Mouse (Mus musculus): ENCODE data around the gene Kirrel.

Kirrel gene

DNA sequence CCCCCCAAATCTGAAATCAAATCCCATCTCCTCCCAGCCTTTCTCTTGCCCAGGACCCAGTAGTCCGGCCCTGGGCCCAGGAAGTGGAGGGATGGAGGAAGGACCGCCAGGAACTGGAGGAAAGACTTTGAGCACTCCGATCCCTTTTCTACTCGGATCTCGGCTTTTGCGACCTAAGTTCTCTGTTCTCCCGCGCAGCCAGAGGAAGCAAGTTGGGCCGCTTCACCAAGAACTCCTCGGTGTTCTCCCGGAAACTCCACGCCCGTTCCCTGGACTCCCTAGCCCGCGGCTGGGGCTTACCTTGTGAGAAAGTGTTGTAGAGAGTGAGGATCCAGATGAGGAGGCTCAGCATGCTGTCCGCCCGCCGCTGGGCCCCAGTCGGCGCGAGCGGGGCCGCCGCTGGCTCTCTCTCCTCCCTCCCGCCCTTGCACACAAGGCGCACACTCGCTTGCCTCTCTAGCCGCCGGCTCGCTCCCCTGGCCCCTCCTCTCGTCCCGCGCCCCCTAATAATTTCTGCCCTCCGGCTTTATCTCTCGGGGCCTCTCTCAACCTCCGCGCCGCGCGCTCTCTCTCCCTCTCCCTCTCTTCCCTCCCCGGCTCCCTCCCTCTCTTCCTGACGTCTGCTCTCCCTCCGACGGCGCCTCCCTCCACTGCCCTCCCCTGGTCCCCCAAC lies at the start of gene Kirrel:
Kirrel (minus strand) TSS at position 652 of the 673 bp plus-strand sequence.
- peak; percentile 81 for DNase-seq (ENCODE audit: low spot score)

DNA sequence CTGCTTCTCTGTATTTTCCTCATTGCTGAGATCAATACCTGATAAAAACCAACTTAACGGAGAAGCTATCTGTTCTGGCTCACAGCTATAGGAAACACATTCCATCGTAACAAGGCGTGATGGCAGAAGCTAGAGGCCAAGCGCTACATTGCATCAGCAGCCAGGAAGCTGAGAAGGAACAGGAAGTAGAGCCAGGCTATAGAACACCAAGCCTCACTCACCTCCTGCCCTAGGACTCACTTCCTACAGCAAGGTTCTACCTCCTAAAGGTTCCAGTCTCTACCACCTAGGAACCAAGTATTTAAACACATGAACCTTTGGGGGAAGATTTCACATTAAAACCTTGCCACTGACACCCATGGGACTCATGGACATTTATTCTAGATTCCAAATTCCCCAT lies 49.1 kb upstream of the Kirrel start:
- no peak for DNase-seq (ENCODE audit: low spot score)

DNA sequence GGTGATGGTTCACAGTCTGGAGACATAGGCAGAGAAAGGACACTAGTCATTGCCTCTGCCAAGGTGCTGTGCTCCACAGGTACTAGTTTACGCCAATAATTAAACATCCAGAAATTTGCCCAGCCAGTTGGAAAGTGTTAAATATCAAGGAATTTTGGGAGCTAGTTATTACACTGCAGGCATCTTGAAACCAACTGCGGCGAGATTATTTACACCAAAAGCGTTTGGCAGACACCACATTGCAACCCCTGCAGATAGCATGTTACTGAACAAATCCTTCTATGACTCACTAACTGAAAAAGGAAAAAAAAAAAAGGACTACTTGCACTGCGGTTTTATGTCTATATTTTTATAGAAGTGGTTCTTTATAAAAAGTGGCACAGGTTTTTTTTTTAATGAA lies 47.8 kb upstream of the Kirrel start:
- DNase-seq (ENCODE audit: low spot score): no peak

DNA sequence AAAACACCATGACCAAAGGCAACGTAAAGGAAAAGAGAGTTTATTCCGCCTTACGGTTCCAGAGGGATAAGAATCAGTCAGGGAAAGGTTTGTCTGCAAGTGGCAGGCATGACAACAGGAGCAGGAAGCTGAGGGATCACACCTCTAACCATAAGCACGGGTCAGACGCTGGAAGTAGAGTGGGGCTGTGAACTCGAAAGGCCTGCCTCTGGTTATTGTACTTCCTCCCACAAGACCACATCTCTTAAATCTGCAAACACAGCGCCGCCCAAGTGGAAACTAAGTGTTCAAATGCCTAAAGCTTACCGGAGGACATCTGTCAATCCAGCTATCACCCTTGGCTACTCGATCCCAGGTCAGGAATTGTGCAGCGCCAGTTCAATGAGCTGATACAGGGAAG lies 40.6 kb upstream of the Kirrel start:
- DNase-seq (ENCODE audit: low spot score): no peak

DNA sequence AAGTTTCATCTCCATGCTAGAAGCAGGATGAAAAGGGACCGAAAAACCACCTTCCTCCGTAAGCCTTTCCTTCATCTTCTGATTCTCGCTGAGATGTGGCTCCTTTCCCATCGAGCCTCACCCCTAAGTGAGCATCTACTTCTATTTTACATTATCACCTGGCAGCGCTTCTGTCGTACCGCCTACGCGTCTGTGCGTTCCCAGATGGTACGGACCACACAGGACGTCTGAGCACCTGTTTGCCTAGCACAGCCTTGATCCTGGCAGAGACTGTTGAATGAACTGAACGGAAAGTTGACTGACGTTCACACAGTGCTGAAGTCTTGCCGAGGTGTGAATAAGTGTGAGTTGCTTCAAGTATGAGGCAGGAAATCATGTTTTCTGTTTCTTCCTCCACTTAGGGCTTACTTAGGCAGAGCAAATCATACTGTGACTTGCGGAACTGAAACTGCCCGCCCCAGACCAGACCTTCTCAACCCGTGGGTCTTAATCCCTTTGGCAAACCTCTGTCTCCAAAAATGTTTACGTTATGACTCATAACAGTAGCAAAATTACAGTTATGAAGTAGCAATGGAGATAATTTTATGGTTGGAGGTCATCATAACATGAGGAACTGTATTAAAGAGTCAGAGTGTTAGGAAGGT lies 39.8 kb upstream of the Kirrel start:
- no peak for DNase-seq (ENCODE audit: low spot score)

DNA sequence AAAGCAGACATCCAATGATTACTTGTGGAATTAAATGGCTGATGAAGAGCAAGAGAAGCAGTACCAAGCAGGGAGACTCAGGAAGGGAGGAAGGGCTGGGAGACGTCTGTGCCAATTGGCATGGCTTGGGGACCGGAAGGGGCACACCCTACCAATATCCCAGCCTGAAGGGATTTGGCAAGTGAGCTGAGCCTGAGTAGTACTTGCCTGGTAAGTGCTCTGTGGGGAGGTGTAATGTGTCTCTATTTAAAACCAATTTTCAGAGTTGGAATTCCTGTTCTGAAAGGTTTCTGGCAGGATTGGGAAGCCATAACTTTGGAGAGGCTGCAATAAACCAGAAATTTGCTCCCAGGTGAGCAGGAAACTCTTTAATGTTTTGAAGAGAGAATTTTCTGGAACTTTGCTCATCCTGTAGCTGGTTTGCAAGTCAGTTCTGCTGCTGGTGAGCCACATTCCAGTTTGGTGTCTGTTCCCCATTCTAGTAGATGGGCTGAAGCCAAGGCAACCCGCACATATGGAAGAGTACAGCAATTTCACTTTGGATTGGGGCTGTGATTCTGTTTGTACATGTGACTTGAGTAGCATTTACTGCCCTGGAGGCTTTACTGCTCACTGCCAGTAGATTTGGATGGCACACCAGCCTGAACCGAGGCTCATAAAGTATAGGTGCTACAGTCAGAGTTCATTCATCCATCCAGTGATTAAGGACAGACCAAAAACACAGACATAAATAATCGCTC lies 32.0 kb upstream of the Kirrel start:
- DNase-seq (ENCODE audit: low spot score): no peak

DNA sequence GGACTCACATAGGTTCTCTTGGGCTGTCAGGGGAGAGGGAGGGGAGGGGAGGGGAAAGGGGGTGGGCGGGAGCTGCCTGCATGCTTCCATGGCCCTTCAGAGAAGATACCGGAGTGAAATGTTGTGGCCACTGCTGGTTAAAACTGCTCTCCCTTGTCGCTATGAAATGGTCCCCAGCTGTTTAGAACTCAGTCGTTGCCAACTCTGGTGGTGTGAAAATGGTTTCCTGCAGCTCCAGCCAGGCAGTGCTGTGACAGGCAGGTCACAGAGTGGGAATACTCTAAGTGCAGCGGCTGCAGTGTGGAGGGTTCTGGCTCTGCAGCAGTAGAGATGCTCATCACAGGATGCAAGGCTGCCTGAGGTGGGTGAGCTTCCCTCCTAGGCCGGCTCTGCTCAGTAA lies 22.1 kb upstream of the Kirrel start:
- DNase-seq (ENCODE audit: low spot score): no peak

DNA sequence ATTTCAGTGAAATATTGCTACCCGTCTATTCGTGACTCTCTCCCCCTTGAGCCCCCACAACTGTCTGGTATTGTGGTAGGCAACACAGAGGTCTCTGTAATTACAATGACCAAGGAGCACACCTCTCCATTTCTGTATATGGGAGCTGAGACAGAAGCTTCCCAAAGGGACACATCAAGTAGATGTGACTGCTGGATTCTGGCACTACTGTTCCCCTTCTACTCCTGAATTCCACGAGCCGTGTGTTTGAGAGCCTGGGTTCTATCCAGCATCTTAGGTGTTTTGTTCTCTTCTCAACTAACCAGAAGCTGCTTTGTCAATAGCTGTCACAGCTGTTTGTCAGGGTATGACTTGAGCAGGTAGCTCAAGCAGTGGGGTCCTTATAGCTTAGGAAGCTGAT lies 20.5 kb upstream of the Kirrel start:
- no peak for DNase-seq (ENCODE audit: low spot score)

DNA sequence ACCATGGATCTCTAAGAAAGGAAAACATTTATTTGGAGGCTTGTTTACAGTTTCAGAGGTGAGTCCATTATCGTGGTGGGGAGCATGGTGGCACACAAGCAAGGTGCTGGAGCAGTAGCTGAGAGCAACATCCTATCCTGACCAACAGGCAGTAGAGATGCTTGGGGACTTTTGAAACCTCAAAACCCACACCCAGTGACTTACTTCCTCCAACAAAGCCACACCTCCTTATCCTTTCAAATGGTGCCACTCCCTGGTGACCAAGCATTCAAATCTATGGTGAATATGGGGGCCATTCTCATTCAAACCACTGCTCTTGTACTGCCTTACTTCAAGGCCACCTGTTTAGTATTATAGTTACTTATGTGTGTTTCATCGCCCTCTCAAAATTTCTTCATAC lies 20.0 kb upstream of the Kirrel start:
- no peak for DNase-seq (ENCODE audit: low spot score)

DNA sequence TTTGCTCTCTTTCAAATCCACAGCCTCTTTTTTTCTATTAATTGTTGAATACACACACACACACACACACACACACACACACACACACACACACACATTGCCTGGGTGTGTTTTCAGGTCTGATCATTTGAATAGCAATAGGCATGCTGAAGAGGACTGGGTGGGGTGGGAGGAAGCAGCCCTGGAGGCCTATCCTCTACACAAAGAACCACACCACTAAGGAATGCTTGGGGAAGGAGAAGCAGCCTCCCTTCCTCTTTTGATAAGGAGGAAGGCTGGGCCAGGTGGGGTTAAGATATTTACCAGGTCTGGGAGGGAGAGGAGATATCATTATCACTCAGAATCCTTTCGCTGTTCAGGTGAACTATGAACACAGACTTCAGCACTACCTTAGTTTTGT lies 19.2 kb upstream of the Kirrel start:
- DNase-seq (ENCODE audit: low spot score): no peak

DNA sequence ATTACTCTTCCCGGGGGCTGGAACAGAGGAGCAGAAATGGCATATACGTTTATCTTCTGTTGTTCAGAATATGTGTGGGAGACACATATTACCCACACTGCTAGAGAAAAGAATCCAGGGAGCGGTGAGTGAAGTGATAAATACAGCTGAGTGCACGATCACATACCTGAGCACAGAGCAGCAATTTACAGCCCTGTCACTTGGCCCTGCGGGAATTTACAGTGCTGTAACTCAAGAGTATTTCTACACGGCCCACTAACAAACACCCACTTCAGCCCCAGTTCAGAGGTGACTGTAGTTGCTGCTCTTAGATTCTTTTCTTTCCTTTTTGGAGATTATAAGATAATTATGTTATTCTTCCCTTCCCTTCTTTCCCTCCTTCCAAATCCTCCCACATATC lies 18.8 kb upstream of the Kirrel start:
- DNase-seq (ENCODE audit: low spot score): no peak

DNA sequence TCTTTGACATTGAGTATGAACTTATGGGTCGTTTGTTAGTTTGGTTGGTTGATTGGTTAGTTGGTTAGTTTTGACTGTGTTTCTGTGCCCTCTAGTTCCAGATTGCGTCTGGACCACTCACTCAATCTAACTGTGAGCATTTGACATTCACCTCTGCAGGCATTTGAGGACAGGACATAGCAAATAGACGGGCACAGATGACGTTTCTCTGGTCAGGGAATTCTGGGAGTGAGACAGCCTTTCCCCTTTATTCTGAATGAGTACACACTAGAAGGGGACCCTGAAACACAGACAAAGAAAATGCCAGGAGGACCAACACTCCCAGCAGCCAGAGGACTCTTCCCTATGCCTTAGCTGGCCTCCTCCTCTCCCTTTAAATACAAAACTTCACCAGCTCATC lies 2.1 kb upstream of the Kirrel start:
- no peak for DNase-seq (ENCODE audit: low spot score)

DNA sequence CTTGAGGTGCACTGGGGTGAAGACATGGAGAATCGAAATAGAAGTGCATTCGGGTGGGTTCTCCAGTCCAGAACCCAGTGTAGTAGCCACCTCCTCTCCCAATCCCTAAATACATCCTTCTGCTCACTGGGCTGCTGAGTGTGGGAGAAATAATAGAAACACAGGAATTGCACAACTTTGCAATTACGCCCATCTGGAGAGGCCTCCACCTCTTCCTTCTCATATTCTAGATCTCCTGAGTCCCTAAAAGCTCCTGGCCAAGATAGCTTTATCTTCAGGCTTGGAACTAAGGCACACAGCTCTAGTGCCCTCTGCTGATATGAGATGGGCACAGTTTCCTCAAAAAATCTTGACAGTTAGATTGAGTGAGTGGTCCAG lies 880 bp upstream of the Kirrel start:
- no peak for DNase-seq (ENCODE audit: low spot score)

DNA sequence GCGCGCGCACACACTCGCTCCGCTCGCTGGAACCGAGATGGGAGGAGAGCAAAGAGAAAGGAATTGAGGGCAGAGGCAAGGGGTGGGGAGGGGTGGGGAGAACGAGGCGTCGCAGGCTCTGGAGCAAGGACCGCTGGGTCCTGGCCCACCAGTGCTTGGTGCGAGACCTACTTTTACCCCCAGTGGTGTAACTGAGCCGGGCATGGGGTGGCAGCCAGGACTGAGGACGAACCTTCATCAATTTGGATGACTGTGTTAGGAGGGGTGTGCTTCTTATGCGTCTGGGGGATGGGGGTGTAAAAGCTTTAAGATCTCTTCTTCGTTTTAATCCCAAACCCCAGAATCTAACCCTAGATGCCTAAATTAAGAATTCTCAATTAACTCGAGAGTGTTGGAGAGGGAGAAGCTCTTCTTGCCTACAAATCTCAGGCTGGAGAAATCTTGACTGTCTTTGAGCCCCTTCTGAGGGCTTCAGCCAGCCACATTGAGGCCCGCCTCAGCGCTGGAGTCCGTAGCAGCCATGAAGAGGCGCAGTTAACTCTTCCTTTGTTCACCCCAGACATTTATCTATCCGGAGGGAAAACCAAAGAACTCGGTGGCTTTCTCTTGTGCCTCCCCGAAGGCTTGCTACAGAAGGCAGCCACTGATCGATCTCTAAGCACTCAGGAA lies 356 bp upstream of the Kirrel start:
- DNase-seq (ENCODE audit: low spot score): no peak

DNA sequence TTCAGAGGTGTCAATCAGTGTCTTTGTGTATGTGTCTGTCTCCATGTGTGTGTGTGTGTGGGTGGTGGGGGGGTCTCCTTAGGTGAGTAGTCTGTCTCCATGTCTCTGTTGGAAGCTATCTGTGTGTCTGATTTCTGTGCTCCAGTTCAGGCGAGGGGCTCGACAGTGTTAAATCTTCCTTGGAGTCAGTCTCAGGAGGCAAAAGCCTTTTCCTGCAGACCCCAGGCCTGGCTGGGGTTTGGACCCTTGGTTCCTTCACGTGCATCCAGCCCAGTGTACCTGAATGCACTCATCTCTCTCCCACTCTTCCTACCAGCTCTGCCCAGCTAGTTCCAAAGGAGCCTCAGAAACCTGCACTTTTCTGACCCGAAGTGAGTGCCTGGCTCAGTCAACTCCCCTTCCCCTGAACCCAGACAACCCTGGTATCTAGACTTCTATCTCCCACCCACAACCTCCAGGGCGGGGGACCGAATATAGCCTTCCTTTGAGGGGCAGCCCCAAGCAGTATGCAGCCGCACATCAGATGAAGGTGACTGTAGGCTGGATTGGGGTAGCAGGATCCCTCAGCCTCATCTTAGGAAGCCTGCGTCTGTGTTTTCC lies 961 bp downstream of the Kirrel start:
- DNase-seq (ENCODE audit: low spot score): no peak

DNA sequence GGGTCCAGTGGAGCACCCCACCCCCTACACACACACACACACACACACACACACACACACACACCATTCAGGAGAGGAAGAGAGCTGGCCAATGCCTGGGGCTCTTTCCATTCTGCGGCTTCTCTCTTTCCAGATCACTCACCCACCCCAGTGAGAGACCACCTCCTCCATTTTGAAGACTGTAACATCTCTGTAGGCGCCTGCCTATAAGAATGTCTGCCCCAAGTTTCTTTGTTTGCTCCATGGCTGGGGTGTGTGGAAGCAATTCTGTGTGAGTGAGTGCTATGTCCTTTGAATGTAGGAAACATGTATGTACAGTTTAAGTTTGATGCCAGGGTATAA lies 1.5 kb downstream of the Kirrel start:
- no peak for DNase-seq (ENCODE audit: low spot score)

DNA sequence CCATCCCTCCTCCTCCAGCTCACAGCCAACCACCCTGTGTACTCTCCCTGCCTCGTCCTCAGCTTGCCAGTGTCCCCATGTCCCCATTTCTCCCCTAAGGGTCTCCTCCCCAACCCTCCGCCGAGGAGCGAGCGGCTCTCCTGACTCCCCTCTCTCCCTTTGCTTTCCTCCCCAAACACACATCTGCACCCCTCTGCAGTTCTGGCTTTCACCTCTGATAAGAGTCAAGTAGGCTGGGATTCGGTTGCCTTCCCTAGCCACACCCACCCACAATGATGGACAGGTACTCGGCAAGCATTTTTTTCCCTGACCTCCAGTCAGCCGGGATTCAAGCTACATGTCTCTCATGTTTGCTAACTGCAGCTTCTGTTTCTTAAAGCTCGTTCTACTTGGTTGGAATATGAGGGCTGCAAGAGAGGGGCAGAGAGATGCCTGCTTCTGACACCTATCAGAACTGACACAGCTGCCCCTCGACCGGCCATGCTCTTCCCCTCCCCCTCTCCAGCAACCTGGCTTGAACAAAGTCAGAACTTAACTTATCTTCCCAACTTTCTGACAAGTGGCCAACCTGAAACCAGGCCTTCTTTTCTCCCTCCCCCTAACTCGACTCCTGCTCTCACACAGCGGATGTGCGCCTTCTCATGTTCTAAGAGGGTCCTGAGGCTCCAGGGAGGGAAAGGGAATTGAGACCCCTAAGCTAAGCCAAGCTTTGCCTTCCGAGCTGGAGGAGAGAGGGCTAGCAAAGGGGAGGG lies 2.0 kb downstream of the Kirrel start:
- DNase-seq (ENCODE audit: low spot score): no peak

DNA sequence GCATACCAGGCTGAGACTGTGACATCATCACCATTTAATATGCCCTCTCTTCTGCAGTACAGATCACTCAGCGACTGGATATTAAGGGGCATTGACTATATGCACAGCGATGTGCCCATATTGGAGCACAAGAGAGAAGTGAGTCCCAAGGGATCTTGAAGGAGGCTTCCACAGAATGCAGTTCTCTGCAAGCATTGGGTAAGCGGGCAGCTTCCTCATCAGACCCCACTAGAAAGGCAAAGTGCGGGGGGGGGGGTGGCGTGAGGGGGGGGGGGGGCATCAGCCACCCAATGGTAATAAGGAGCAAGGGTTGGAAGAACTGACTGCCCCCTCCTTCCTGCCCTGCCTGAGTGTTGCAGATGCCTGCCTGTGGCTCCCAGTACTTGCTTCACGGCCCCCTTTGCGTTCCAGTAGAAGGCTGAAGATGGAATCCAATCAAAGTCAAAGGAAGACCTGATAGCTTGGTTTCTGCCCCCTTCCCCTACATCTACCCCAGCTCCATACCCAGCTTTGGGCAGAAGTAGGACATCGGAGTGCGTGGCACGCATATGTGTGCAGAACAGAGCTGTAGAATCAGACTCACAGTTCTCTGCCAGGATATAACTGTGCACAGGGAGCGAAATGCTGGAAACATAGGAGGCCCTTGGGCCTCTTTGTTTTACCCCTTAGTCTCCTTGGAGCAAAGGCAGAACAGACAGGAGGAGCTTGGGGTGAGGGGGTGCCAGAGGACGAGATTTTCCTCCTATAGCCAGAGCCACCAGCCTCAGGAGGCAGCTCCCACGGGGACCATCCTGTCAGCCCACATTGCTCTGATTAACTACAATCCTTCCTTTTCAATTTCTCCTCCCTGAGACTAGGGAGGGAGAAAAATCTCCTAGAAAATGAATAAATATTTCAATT lies 3.1 kb downstream of the Kirrel start:
- DNase-seq (ENCODE audit: low spot score): no peak

DNA sequence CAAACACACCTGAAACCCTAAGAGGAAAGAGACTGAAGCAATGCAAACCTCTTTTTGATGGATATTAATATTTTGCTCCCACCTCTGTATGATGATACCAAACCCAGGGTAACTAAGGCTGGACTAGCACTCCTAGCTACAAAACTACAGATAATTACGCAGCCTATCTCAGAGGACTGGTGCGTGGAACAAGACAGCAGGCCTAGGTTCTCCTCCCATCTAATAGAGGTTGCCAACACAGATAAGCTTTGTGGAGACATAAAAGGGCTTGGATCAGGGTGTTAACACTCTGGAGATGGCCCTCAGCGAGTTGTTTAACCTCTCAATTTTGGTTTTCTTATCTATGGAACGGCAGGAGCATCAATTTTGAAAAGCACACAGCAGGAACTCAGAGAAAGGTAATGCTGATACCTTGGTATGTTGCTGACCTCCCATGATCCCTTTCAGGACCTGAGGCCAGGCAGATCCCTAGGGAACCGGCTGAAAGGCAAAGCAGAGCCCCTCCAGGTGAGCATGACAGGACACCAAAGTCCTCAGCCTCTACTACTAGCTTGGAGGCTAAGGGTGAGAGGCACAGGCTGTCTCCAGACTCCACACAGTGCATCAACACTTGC lies 5.0 kb downstream of the Kirrel start:
- no peak for DNase-seq (ENCODE audit: low spot score)

DNA sequence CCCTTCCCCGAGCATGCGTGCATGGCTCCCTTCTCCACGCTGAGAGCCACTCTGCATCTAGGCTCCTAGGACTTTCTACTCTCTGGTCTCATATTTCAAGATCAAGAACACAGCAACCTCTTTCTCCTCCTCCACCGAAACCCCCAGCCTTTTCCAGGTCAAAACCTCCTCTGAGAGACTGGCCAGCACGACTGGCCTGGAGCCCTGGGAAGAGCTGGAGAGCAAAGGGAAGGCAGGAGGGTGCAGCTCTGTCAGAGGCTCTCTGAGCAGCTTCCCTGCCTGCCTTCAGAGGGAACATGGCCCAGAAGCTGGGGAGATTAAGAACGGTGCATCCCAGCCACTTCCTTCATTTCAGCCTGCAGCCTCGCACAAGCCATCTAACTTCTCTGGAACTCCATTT lies 5.8 kb downstream of the Kirrel start:
- no peak for DNase-seq (ENCODE audit: low spot score)

Measured in ovary, postnatal 36 days (tissue).